Mouse (Mus musculus) R1 (cell line): Measurements from ENCODE around the gene Sp2.

Source experiments
- DNase-seq: peaks from one replicate; pipeline ENCODE4 v3.0.0-alpha.2; 2018; ENCODE audit warnings: low read depth, low spot score

The Sp2 gene

DNA sequence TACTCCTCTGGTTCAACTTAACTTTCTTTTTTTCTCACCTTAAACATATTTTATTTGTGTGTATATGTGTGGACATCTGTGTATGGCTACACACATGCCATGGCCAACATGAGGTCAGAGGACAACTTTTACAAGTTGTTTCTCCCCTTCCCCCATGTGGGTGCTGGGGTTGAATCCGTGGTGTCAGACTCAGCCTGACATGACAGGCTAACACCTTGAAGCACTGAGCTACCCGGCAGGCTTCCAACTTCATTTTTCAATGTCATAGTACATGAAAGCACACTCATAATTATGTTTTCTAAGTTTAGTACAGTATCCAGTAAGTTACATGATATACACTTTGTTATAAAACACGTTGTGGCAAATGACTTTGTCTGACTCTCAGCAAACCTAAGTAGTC, 12.4 kb downstream of the Sp2 start:
- DNase-seq, result no peak

DNA sequence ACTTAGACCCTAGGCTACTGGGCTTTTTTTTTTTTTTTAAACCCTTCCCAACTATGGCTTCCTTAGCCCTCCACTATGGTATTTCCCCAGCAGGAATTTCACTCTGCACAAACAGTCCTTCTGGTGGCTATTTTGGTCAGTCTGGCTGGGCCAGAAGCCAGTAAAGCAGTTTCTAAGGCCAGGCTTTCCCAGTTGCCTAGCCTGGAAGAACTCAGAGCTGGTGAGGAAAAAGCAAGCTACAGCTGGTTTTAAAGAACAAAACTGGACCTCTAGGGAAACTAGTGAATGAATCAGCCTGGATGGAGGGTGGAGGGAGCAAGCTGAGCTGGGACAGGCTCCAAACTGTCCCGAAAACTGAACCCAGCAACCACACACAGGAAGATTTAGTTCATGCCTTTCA, 13.0 kb downstream of the Sp2 start:
- DNase-seq, result no peak

DNA sequence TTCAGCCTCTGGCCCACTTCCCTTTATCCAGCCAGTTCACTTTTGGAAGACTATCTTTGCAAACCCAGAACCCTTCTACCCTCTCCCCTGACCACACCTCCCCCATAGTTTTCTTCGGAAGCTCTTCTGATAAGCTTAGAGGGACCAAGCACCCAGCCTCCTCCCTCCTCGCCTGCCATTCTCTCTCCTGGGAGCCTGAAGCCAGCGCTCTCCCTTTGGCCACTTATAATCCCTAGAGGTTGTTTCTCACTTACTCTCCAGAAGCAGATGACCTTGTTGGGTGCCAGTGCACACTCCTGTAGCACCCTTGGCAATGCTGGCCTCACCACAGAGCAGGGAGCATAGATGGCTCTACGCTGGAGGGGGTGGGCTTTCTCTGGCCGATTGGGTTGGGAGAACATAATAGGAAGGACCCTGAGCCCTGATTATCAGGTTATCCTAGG, 13.5 kb downstream of the Sp2 start:
- no peak for DNase-seq

DNA sequence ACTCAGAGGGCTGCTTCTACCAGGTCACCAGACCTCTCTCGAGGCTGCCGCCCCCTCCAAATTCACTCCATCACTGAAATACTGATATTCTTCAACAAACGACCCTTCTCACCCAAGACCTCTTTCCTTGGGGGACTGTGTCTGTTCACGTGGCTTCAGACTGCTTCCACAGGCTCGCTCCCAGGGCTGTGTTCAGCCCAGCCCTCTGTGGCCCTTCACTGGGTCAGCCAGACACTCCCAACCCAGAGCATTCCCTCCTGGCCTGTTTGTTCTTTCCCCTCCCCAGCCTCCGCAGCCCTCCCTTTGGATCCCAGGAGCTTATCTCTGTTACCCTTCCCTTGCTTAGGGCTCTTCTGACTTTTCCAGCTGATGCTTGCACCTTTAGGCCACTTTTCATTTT, 14.3 kb downstream of the Sp2 start:
- no peak for DNase-seq

DNA sequence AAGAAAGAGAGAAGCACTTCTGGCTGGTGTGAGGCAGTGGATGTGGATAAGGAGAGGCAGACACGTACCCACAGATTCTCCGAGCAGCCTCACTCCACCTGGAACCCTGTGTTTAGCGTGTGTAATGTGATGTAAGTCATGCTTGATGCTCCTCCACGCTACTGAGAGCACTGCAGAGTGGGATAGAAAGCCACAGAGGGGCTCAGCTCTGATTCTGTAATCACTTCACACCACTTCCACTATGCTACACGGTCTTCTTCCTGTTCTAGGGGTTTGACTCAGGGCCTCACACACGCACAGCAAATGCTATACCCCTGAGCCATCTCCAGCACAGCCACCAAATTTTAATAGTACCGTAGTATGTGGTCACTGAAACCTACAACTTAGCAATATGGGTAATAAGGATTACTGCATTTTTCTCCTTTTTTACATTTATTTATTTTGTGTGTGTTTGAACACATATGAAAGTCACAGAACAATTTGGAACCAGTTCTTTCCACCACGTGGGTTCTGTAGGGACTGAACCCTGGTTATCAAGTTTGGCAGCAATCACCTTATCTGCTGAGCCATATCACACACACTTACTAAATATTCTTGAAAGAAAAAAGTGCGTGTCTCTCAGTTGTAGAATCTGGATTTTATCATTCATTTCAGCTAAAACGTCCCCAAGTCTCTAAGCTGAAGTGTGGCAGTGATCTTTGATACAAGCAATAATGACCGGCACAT, 15.1 kb downstream of the Sp2 start:
- no peak for DNase-seq

DNA sequence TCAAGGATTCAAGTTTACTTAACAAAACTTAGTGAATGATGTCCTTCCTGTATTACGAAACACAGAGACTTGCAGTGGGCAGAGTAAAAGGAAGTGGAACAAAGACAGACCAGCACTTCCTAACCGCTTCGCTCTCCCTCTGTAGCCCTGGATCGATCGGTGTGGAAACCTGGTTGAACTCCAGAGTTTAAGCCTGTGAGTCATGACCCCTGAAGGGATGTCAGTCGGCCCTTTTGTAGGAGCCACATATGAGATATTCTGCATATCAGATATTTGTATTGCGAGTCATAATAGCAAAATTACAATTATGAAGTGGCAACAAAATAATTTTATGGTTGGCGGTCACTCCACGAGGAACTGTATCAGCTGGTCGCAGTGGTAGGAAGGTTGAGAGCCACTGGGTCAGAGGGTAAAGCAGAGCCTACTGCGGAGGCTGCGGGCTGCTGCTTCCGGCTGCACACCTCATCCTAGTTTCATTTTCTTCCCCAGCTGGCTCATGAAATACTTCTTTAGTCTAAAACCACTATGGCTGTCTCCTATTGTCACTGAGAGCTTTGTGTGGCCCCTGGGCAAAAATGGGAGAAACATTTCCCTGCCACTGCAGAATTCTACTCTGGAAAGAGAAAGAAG, 15.7 kb downstream of the Sp2 start:
- no peak for DNase-seq

DNA sequence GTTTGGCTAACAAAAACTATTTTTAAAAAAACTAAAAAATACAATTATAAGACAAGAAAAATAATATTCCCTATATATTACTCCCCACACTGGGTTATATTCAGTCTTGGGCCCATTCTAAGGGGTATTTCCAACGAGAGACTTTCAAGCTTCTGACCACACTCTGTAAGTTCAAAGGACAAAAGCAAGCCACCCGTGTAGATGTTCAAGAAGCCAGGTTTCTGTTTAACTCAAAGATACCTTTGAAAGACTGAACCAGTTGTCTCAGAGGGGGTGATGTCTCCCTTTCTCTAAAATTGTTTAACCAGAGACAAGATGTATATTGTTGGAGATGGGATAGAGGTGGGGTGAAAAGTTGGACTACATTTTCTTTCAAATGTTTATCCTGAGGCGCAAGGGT, 16.6 kb downstream of the Sp2 start:
- no peak for DNase-seq

DNA sequence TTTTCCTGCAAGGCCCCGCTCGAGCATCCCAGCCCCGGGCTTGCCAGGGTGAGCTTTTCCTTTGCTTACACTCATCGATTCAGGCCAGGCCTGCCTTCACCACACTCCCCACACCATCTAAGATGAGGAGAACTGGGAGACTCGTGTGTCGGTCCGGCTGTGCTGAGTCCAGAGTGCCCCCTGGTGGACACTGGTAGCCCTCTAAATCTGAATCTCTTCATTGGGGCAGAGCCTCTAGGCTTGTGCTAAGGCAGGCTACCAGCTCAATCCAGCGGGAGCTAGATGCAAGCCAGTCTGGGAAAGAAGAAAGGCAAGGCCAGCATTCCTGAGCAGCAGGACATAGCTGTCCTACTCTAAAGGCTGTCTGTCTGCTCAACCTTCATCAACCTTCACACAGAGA, 19.2 kb downstream of the Sp2 start:
- DNase-seq, result peak; percentile 97

DNA sequence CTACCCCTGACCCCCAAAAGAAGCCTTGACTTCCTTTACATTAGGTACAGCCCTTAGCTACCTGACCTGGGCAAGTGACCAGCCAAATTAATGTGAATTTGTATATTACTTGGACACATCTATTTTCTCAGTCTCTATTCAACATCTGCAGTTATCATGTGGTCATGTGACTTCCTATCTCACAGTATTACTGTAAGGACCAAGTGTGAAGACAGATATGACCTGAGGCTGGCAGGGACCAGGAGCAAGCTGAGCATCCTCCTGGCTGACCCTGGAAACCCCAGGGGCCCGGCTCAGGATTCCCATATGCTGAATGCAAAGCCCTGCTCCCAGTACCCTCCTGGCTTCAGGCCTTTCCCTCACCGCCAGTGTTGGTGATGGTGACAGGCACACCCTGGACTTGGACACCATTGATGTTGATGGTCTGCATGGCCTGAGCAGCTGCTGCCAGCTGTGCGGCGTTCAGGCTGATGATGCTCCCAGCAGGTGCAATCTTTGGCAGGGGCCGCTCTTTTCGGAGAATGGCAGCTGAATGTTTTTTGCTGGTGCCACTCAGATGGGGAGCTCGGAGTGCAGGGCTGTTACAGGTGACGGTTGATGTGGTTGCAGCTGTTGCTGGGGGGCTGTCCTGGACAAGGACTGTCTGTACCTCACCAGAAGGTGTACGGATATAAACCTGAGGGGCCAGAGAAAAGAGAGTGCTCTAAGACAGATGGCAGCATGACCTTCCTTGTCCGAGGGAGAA, 25.5 kb downstream of the Sp2 start:
- no peak for DNase-seq

DNA sequence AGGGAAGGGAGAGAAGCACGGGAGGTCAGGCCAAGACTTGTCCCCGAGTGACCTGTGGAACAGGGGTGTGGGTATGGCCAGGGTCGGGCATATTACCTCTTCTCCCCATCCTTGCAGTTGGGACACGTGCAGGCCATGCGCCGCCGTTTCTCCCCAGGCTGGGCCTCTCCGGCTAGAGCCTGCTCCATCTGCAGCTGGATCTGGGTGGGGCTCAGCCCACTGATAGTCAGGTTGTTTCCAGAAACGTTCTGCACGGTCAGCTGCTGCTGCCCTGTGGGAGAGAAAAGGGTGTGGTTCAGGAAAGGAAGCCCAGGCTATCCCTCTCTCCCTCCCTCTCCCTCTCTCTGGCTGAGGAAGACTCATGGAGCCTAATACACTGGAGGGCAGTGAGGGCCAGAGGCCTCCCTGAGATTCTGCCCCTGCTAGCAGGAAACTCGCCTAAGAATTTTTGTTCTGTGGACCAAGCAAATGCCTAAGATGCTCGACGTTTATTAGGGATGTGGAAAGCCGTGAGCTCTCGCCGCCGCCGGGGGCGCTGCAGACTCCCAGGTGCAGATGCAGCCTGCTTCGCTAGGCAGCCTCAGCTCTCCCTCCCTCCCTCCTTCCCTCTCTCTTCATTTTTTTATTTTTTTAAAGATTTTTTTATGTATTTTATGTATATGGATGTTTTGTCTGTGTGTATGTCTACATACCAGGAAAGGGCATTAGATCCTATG, 26.6 kb downstream of the Sp2 start:
- DNase-seq, result peak; percentile 85

DNA sequence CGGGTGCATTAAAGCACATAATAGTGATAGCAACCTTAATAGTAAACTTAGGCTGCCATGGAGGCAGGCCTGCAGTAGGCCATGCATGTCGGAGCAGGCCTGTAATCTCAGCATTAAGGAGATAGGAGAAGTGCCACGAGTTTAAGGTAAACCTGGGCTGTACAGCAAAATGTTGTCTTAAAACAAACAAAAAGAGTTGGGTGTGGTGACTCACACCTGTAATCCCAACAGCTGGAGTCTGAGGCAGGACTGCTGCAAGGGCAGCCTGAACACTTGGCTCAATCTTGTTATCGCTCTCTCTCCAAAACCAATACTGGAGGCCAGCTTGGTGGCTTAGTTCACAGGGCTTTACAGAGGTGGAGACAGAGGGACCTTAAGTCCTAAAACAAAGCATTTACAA, 27.7 kb downstream of the Sp2 start:
- DNase-seq, result no peak

DNA sequence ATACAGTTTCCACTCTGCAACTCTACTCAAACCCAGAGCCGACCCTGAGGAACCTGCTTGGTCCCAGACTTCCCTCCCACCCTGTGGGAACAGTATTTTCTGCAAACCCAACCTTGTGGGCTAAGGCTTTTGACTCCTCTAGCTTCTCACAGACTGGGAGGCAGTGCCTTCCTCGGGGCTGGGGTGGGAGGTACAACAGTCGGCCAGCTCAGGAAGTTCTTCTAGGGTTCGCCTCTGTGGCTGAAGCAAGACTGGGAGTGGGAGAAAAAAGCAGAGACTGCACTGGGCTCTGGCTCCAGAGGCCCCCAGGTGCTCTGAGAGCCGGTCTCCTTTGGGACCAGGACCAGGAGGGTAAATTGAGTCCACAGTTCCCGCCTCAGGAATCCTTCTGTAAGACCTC, 29.9 kb downstream of the Sp2 start:
- DNase-seq, result no peak

DNA sequence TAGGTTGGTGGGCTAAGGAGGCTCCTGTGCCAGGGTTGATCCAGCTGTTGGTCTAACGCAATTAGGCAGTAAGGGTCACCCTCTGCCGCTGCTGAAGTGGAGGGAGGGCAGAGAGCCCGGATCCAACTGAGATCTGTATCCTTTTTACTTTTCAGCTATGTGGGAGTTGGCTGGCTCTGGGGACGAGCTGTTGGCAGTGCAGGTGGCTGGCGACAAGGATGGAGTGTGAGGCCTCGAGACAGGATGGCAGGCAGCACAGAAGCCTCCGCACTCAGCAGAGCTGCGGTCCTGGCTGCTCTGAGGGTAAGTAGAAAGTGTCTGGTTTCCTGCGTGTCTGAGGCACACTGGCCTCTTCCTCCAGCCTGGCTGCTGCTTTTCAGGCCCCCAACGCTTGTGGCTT, 30.3 kb downstream of the Sp2 start:
- no peak for DNase-seq

DNA sequence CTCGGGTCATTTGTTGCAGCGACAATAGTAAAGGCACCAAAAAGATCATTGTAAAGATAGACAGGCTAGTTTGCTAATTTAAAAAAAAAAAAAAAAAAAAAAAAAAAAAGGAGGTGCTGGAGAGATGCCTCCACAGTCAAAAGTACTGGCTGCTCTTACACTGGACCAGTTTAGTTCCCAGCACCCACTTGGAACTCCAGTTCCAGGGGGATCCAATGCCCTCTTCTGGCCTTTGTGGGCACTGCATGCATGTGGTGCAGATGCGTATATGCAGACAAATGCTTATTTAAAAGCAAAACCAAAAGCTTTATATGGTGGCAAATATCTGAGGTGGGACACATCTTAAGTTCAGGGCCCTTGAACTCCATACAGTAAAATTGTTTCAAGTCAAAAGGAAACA, 32.0 kb downstream of the Sp2 start:
- DNase-seq, result peak; percentile 80

DNA sequence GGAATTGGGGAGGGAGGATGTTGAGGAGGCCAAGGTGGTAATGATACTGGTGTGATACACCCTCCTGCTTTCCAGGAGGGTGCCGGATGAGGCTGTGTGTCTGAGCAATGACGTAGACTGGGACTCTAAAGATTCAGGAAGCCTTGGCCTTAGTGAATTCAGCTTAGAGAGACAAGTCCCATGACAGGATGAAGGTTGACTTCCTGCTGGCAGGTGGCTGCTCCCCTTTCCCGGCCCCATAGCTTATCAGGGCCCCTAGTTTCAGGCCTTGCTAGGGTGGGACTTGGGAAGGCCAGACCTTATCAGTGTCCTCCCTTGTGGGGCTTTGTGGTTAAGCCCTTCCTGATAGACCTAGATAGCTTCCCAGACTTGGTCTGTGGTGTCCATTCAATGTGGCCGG, 34.9 kb downstream of the Sp2 start:
- no peak for DNase-seq

DNA sequence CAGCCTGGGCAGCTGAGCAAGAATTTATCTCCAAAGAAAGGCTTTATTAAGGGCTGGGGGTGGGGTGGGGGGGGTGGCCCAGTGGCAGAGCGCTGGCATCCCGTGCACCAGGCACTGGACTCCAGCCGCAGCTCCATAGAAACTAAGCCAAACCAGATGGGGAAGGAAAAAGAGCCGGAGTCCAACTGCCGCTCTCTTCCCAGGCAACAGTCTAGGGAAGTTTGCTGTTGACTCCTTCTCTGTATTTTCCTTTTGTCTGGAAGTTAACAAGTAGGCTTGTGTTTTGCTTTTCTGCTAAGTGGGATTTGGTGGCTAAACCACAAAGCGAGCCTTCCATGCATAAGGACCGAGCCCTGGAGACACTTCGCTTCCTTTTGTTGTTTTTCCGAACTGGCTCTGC, 36.3 kb downstream of the Sp2 start:
- DNase-seq, result no peak

DNA sequence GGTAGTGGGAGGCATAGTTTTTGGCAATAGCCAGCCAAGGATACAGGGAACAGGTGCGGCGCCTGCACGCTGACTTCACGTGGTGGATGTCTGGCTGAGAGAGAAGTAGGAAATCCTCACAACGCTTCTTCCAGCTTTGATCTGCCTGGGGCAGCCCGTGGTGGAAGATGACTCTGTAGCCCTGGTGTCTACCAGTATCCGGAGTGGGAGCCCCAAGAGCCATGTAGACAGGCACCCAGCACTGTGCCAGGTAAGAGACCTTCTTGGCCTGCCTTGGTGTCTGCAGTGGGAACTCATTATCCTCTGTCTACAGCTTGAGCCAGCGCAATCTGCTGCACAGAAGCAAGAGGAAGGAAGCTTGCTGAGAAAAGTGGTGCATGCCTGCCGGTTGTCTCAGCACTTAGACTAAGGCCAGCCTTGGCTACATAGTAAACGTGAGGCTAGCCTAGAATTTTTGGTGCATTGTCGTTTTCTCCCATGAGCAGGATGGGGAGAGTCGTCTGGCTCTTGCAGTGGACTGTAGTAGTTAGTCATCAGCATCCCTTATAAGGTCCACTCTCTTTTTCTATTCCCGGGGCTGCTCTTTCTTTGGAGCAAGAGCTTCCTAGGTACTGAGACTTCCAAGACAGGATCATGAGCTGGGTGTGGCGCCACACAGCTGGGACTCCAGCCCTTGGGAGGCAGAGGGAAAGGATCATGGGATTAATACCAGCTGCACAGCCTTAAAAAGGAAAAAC, 37.7 kb downstream of the Sp2 start:
- no peak for DNase-seq

DNA sequence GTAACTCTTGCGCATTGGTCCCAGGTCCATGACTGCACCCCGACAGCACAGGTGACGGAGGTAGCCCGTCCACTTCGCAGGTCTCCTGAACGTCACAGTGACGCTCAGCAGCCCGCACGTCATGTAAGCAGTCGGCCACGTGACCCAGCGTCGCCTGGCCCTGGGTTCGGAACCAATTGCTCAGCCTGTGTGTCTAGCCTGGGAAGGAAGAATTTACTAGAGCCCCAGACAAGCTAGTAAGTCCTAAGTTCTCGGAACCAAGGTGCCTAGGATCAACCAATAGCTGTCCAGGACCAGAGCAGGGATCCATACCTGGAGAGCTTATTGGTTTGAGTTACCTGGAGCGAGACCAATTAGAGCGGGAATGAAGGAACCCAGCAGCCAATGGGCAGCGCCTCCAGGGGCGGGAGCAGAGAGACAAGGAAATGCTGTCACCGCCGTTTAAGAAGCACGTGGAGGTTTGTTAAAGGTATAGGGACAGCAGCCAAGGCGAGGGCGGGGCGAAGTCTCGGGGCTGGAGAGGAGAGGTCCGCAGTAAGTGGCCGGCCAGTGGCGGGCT, 38.9 kb downstream of the Sp2 start, which contains the start of gene Pnpo:
Pnpo (minus strand) TSS at position 241 of the 559 bp plus-strand sequence.
- peak; percentile 99 for DNase-seq

DNA sequence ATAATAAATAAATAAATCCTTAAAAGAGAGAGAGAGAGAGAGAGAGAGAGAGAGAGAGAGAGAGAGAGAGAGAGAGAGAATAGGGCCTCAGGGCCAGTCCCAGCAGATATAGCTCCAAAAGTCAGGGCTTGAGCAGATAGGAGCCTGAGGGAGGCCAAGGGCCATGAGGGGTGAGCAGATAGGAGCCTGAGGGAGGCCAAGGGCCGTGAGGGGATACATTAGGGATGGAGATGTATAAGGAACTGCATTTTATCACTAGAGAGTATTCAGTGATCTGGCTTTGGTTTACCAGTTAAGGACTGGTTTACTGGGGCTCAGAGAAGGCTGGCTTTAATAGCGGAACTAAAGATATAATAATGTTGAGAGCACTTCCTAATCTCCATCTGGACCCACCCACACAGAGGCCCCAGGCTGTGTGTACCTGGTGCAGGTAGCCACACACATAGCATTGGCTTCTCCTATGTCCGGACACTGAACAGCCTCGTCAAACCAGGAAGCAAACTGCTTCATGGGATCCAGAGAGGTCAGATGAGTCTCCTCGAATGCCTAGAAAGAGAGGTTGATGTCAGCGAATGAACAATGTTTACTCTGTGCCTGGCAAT, 40.7 kb downstream of the Sp2 start:
- DNase-seq, result no peak

DNA sequence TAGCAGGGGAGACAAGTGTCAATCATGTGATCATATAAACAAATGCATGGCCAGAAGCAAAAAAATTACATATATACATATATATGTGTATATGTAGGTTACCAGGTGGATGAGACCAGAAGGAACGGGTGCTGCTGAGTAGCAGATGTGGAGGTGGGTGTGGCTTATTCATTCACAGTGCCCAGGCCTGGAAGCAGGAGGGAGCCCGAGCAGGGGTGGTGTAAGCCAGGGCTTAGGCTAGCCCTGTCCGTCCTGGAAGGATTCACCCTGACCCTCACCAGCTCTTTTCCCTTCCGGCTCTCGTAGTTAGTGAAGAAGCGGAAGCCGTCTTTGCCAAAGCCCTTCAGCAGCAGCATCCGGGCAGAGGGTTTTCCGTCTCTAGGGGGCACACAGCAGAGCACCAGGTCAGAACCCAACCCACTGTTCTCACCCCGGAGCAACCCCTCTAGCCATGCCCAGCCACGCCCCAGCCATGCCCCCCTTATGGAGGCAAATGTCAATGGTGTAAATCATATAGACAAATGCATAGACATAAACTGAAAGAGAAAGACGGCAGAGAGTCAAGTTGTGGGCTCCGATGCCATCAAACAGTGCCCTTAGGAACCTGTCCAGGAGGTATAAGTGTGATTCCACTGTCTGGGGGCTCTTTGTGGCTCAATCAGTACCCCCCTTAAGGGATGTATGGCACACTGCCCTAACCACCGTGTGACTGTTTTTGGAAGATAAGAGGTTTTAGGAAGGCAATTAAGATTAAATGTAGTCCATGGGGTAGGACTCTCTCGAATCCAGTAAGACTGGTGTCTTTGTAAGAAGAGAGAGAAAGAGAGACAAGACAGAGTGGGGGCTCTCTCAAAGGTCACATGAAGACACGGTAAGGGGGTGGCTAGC, 41.9 kb downstream of the Sp2 start:
- DNase-seq, result no peak
